Mouse (Mus musculus) R1 (cell line): ENCODE results near the gene Shank1.

Experiments
- DNase-seq: peaks from one replicate; pipeline ENCODE4 v3.0.0-alpha.2; 2018; ENCODE audit warnings: low read depth, low spot score

The Shank1 gene

GRCm38 (mm10) chr7:44309475-44310284, at the start of gene Shank1:
Gene Shank1 (plus strand): TSS chr7:44310253.
- no peak for DNase-seq

GRCm38 (mm10) chr7:44260410-44260809, 49.6 kb upstream of the Shank1 start:
- DNase-seq: no peak

- peak; percentile 53 for DNase-seq
Measured at GRCm38 (mm10) chr7:44261147-44261546, 48.9 kb upstream of the Shank1 start, which contains the start of gene Gm15517. Gene Gm15517 (plus strand): TSS chr7:44261447.

GRCm38 (mm10) chr7:44262791-44263643, 47.0 kb upstream of the Shank1 start:
- DNase-seq: peak; percentile 96

GRCm38 (mm10) chr7:44268117-44268516, 41.9 kb upstream of the Shank1 start:
- DNase-seq: no peak

- DNase-seq: no peak
Measured at GRCm38 (mm10) chr7:44269397-44269796, 40.7 kb upstream of the Shank1 start.

GRCm38 (mm10) chr7:44271309-44271708, 38.7 kb upstream of the Shank1 start:
- peak; percentile 83 for DNase-seq

GRCm38 (mm10) chr7:44272546-44272945, 37.5 kb upstream of the Shank1 start:
- no peak for DNase-seq

- no peak for DNase-seq
Measured at GRCm38 (mm10) chr7:44273446-44273845, 36.6 kb upstream of the Shank1 start.

- no peak for DNase-seq
Measured at GRCm38 (mm10) chr7:44274096-44274495, 36.0 kb upstream of the Shank1 start.

- DNase-seq: peak; percentile 52
Measured at GRCm38 (mm10) chr7:44275546-44275945, 34.5 kb upstream of the Shank1 start.

GRCm38 (mm10) chr7:44276461-44277249, 33.4 kb upstream of the Shank1 start:
- DNase-seq: peak; percentile 87

- DNase-seq: peak; percentile 86
Measured at GRCm38 (mm10) chr7:44277250-44277622, 32.8 kb upstream of the Shank1 start.

- DNase-seq: no peak
Measured at GRCm38 (mm10) chr7:44280959-44281358, 29.1 kb upstream of the Shank1 start.

- DNase-seq: no peak
Measured at GRCm38 (mm10) chr7:44281586-44281985, 28.5 kb upstream of the Shank1 start.

GRCm38 (mm10) chr7:44287760-44288159, 22.3 kb upstream of the Shank1 start:
- peak; percentile 74 for DNase-seq

- no peak for DNase-seq
Measured at GRCm38 (mm10) chr7:44290986-44291385, 19.1 kb upstream of the Shank1 start.

- peak; percentile 92 for DNase-seq
Measured at GRCm38 (mm10) chr7:44291418-44291817, 18.6 kb upstream of the Shank1 start.

- DNase-seq: peak; percentile 73
Measured at GRCm38 (mm10) chr7:44297501-44297900, 12.6 kb upstream of the Shank1 start.

GRCm38 (mm10) chr7:44303346-44304340, 6.4 kb upstream of the Shank1 start:
- DNase-seq: no peak

- DNase-seq: no peak
Measured at GRCm38 (mm10) chr7:44304463-44304774, 5.6 kb upstream of the Shank1 start.
